Mouse (Mus musculus) midbrain, embryonic 10.5 days (tissue): Measurements from ENCODE around the gene Stk33. TPM values are rescaled to one million over a fixed set of nuclear protein-coding genes. Genes with fewer than 3 reads are reported as not detected.
A peak's percentile ranks its signal among the peaks of the same experiment; 100 is the strongest.
"Not testable (repeated sequence)": the region's sequence is repeated elsewhere in the genome, so short reads cannot be mapped to it uniquely, and the experiment has no call there.

ENCODE experiments used
- DNase-seq: peaks from one replicate; pipeline ENCODE4 v3.0.0-alpha.2; 2017; ENCODE audit warnings: low spot score
- H3K27ac ChIP-seq: fragments of 300-500 bp; sonication (generic); replicated peaks from 2 replicates; pipeline ENCODE4 v1.5.1; 2016; ENCODE audit warnings: mild to moderate bottlenecking
- H3K27me3 ChIP-seq: fragments of 300-500 bp; sonication (generic); 2 replicates; pipeline ENCODE4 v1.6.1; 2016; ENCODE audit warnings: low read depth, mild to moderate bottlenecking; ENCODE audit not compliant: poor library complexity, severe bottlenecking
- H3K36me3 ChIP-seq: fragments of 300-500 bp; sonication (generic); 2 replicates; pipeline ENCODE4 v1.6.1; 2016; ENCODE audit warnings: mild to moderate bottlenecking, moderate library complexity
- H3K4me1 ChIP-seq: fragments of 300-500 bp; sonication (generic); 2 replicates; pipeline ENCODE4 v1.6.1; 2016
- H3K4me3 ChIP-seq: fragments of 300-500 bp; sonication (generic); 2 replicates; pipeline ENCODE4 v1.5.1; 2016; ENCODE audit warnings: mild to moderate bottlenecking, moderate library complexity
- H3K9me3 ChIP-seq: fragments of 300-500 bp; sonication (generic); replicated peaks from 2 replicates; pipeline ENCODE4 v1.6.1; 2016; ENCODE audit warnings: mild to moderate bottlenecking
- WGBS: fragments of 180-500 bp; shearing (Covaris S2); methylation state at CpG from one replicate; pipeline ENCODE4 v1.1.7; 2016; 5-methylcytosine and 5-hydroxymethylcytosine counted together
- polyA plus RNA-seq: library from polyadenylated mRNA; unstranded; fragments of >200 nt; fragmentation: Nextera tagmentation; extraction: Ambion mirVana; gene quantifications from 2 replicates; pipeline ENCODE4 v1.2.1, GENCODE M21; 2016

Gene Stk33
- polyA plus RNA-seq, 1 experiment from 2014 or later: 10.2 TPM

DNA sequence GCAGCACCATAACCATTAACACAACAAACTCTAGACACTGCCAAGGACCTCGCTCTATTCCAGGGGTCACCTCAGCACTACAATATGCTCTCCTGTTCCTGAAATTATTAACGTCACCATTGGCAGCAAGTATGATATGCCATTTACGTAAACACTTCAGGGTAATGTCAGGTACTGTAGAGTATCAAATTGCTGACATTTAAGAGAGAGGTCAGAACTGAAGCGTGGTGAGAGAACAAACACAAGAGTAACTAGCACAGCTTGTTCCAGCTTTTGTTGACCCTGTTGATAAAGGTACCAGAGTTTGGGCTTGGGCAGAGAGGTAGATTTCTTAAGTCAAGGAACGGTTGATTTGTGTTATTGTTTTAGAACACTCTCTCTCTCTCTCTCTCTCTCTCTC, 3.9 kb upstream of the Stk33 start:
- Histone ChIP-seq H3K36me3 (no peaks in the 10 kb centered on the region), H3K4me1 (peaks cover 47% of the 10 kb centered on the region), H3K27me3 (peaks cover 26% of the 10 kb centered on the region), H3K27ac (no peak overlapping the region), H3K9me3 (no peaks in the 10 kb centered on the region), H3K4me3 (no peak overlapping the region)
- 90% methylated on average over 5 of the region's 5 CpGs for WGBS
- DNase-seq: no peak

DNA sequence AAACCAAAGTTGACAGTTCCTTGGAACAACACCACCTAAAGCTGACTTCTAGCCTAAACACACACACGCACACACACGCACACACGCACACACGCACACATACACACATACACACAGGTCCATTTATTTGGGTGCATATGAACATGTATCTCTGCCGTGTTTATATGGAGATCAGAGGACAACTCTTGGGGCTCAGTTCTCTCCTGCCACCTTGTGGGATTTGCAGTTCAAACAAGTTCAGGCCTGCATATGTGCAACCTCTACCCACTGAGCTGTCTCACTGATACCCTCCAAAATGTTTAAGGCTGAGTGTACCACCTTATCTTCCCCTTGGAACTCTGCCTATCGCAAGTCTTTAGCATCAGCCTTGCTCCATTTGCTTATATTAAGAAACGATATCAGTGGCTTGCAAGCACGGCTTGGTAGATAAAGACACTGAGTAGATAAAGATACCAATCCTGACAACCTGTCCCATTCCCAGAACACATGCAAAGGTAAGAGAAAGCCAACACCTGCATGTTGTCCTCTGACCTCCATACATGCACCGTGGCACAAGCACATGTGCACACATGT, 1.9 kb upstream of the Stk33 start:
- H3K27ac ChIP-seq: peak overlapping the region; percentile 97

DNA sequence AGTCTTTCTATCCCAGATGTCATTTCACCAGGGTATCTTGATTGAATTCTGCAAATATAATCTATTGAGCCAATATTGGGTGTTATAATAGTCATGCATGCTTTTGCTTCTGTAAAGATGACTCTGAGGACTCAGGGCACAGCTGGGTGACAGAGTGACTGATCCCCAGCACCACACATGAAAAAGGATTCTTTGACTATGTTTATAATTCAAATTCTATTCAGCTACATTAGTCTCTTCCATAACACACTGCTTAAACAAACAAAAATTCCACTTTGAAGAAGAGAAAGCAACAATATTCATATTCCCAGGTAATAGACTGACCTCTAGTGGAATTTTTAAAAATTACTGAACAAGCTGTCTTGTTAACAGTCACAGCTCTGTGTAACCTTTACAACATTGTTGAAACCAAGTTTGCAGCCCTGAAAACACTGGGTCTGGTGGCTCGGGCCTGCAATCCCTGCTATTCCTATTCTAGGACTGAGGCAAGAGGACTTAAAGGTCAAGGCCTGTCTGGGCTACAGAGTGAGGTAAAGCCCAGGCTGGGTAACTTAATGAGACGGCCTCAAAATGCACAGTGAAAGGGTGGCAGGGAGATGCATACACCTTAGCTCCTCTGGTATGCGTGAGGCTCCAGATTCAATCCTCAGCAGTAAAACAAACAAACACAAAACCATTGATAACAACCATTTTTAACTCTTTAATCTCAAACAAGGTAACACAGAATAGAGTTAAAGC, 14.3 kb downstream of the Stk33 start:
- Histone ChIP-seq H3K36me3 (no peaks in the 10 kb centered on the region), H3K4me1 (no peaks in the 10 kb centered on the region), H3K27me3 (no peaks in the 10 kb centered on the region), H3K27ac (no peak overlapping the region), H3K9me3 (no peaks in the 10 kb centered on the region), H3K4me3 (no peak overlapping the region)
- 69% methylated on average over 3 of the region's 3 CpGs for WGBS
- no peak for DNase-seq

More for the DNA sequence above, 1.9 kb upstream of the Stk33 start:
- H3K9me3 ChIP-seq: no peaks in the 10 kb centered on the region
- 93% methylated on average over 9 of the region's 9 CpGs for WGBS
- DNase-seq: no peak
- peak overlapping the region; percentile 68; the same call in 1 of the 2 replicates for H3K4me3 ChIP-seq
- peaks cover 31% of the 10 kb centered on the region for H3K27me3 ChIP-seq
- H3K4me1 ChIP-seq: peaks cover 49% of the 10 kb centered on the region
- no peaks in the 10 kb centered on the region for H3K36me3 ChIP-seq

DNA sequence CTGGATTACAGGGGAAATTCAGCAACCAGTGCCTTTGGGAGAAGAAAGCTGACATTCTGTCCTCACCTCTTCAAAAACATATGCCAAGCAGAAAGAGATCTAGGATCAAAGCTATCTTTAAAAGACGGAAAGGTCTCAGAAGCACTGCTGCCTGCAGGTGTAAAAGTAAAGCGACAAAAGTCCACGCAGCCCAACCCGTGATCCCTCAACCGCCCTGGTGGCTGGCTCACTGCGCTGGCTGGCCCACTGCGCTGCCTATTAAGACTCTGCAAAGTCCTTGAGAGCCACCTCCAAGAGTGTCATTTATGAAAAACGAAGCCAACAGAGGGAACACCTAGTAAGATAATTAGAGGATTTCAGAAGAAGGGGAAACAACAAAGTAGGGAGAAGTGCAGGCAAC, 16.1 kb downstream of the Stk33 start:
- Histone ChIP-seq H3K4me1 (no peaks in the 10 kb centered on the region), H3K9me3 (no peaks in the 10 kb centered on the region), H3K27ac (no peak overlapping the region), H3K36me3 (no peaks in the 10 kb centered on the region), H3K4me3 (no peak overlapping the region), H3K27me3 (no peaks in the 10 kb centered on the region)
- DNase-seq: no peak
- 85% methylated on average over 8 of the region's 8 CpGs for WGBS

DNA sequence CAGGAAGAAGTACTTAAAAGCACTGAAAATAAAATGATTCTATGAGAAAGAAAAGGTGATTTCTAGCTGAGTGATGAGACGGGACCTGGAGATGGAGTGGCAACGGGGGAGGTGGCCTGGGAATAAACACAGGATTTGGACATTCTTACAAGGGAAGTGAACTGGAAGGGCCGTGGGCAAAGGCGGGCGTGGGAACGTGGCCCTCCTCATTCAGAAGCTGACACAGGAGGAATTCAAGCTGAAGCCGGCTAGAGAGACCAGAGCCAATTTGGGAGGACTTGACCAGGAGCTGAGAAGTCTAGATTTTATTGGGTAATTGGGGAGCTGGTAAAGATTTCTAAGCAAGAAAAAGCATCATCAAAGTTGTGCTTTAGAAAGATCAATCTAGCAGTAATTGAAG, 33.4 kb downstream of the Stk33 start:
- Histone ChIP-seq H3K27me3 (no peaks in the 10 kb centered on the region), H3K27ac (no peak overlapping the region), H3K9me3 (no peaks in the 10 kb centered on the region), H3K4me3 (no peak overlapping the region), H3K4me1 (0 out of 2 replicates have a peak, but pooled peaks cover 7% of the 10 kb centered on the region), H3K36me3 (no peaks in the 10 kb centered on the region)
- DNase-seq: peak; percentile 17
- WGBS: 61% methylated on average over 7 of the region's 7 CpGs

DNA sequence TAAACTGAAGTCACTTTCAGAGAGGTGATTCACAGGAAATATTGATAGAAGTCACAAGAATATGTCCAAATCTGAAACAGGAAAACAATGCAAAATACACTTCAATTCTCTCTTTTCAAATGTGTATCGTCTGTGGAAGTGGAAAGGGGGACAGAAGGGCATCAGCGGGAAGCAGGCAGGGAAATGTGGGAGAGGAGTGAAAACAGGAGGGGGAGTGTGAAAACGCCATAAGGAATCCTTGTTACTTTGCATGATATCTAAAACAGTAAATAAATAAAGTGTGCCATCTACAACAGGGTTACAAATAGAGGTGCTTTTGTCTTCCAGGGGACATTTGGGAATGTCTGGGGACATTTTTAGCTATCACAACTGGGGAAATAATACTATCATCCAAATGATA, 39.6 kb downstream of the Stk33 start:
- no peak for DNase-seq
- WGBS: 71% methylated on average over 3 of the region's 3 CpGs

DNA sequence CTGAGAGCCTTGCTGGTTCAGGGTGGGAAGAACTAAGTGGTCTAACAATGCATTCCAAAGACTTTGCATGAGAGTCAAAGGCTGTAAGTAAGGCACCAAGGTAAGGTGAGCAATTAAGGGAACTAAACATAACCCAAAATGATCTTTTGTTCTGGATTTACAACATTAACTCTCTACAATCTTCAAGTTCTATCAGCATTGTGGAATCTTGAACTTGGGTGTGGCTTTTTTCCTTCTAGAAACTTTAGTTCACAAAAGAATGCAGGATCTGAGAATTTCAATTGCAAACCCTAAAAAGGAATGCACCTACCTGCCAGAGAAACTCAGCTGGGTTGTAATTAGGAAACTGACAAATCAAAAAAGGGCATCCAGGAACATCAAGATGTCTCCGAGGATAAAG, 57.8 kb downstream of the Stk33 start:
- Histone ChIP-seq H3K27ac (no peak overlapping the region), H3K4me1 (no peaks in the 10 kb centered on the region), H3K36me3 (no peaks in the 10 kb centered on the region), H3K9me3 (peaks cover 9% of the 10 kb centered on the region; the same call in 1 of the 2 replicates), H3K4me3 (no peak overlapping the region), H3K27me3 (no peaks in the 10 kb centered on the region)
- whole genome bisulfite sequencing: 81% methylated on average over 1 of the region's 1 CpGs
- DNase-seq: no peak

More for the DNA sequence above, 39.6 kb downstream of the Stk33 start:
- Histone ChIP-seq H3K27me3 (no peaks in the 10 kb centered on the region), H3K27ac (no peak overlapping the region), H3K36me3 (no peaks in the 10 kb centered on the region), H3K4me1 (no peaks in the 10 kb centered on the region), H3K4me3 (no peak overlapping the region), H3K9me3 (no peaks in the 10 kb centered on the region)

DNA sequence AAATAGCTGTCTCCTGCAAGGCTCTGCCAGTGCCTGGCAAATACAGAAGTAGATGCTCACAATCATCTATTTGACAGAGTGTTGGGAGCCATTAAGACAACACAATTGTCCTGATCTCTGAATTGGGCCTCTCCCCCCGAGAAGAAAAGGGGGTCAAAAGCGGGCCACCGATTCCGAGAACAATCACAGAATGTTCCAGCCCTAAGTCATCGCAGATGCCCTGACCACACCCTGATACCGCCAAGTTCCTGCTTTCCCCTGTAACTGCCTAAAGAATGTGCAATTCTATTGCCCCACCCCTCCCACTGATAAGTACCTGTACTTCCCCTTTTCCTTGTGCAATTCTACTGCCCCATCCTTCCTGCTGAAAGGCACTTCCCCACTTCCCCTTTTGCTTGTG, 65.3 kb downstream of the Stk33 start:
- WGBS: 95% methylated on average over 6 of the region's 6 CpGs
- DNase-seq, H3K27me3 ChIP-seq: not testable (repeated sequence)

DNA sequence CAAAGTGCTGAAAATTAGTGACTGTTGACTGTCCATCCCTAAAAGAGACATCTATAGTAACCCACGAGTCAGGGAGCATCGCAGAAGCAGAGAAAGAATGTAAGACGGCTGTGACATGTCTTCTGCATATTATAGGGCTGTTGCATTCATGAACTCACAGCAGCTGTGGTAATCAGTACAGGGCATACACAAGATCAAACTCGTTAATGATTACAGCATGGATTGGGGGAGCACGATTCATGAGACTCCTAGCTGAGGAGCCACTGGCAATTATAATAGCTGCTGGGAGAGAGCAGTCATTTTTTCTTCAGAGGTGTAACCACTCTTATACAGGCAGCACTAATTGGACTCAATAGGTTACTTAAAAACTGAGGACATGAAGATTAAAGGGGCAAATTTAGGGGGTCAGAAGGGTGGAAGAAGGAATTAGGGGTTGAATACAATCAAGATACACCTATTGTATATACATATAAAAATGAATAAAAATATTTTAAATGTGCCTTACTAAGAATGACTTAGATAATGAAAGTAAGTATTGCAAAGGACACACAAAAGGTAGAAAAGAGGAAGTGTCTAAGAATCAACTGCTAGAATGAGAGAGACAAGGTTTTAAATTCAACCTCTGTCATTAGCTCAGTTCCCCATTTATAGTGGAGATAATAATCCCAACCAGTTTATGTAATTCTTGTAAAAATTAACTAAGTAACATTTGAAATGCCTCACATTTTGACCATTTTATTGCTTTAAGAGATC, 80.3 kb downstream of the Stk33 start:
- Histone ChIP-seq H3K27ac (no peak overlapping the region), H3K36me3 (no peaks in the 10 kb centered on the region), H3K4me3 (no peak overlapping the region), H3K4me1 (no peaks in the 10 kb centered on the region), H3K27me3 (no peaks in the 10 kb centered on the region), H3K9me3 (no peaks in the 10 kb centered on the region)
- 87% methylated on average over 5 of the region's 5 CpGs for whole genome bisulfite sequencing
- DNase-seq: no peak

More for the DNA sequence above, 65.3 kb downstream of the Stk33 start:
- not testable (repeated sequence) for H3K9me3 ChIP-seq, H3K4me1 ChIP-seq, H3K4me3 ChIP-seq, H3K36me3 ChIP-seq, H3K27ac ChIP-seq

DNA sequence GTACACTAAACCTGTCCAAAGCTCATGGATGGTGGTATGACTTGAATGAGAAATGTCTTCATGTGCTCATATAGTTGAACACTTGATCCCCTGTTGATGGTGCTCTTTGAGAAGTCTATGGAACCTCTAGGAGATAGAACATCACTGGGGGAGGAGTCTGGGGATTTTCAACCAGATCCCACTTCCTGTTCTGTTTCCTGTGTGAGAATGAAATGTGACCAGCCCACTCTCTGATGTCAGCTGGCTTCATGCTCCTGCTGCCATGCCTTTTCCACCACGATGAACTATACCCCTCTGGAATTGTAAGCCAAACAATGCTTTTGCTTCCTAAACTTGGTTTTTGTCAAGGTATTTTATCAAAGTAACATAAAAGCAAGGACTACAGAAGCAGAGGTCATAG, 81.0 kb downstream of the Stk33 start:
- no peak overlapping the region for H3K27ac ChIP-seq
- DNase-seq: no peak
- H3K27me3 ChIP-seq: no peaks in the 10 kb centered on the region
- H3K9me3 ChIP-seq: no peaks in the 10 kb centered on the region
- no peaks in the 10 kb centered on the region for H3K36me3 ChIP-seq
- WGBS: 94% methylated on average over 1 of the region's 1 CpGs
- H3K4me3 ChIP-seq: no peak overlapping the region
- no peaks in the 10 kb centered on the region for H3K4me1 ChIP-seq

DNA sequence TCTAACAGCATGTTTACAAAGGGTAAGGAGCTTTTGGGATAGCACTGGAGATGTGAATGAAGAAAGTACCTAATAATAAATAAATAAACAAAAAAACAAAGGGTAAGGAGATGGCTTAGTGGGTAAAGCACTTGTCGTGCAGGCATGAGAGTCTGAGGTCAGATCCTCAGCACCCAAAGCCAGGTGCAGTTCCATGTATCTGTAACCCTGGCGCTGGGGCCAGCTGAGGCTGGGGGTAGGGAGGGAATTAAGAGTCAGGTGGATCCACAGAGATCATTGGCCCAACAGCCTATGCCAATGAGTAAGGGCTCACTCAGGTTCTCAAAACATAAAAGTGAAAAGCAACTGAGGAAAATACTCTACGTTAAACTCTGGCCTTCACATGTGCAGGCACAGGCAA, 91.6 kb downstream of the Stk33 start:
- no peaks in the 10 kb centered on the region for H3K4me1 ChIP-seq
- 81% methylated on average over 3 of the region's 3 CpGs for WGBS
- no peaks in the 10 kb centered on the region for H3K36me3 ChIP-seq
- H3K27me3 ChIP-seq: no peaks in the 10 kb centered on the region
- no peak overlapping the region for H3K4me3 ChIP-seq
- DNase-seq: no peak
- H3K9me3 ChIP-seq: no peaks in the 10 kb centered on the region
- no peak overlapping the region for H3K27ac ChIP-seq

DNA sequence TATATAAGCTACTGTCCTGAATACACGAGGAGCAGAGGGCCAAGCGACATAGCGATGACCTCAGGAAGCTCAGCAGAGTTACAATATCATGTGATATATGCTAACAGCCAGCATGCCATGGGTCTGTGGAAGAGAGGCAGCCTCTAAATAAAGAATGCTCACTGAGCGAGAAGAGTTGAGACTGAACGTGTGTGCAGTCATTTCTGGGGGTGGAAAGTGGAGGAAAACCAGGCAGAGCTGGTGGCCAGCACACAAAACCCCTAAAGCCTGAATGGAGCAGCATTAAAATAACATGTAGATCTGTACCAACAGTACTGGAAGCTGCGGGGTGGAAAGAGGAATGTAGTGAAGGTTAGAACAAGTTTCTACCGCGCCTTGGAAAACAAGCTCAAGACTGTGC, 107.2 kb downstream of the Stk33 start:
- WGBS: 93% methylated on average over 8 of the region's 8 CpGs
- DNase-seq: no peak
- H3K36me3 ChIP-seq: no peaks in the 10 kb centered on the region
- no peak overlapping the region for H3K4me3 ChIP-seq
- H3K9me3 ChIP-seq: no peaks in the 10 kb centered on the region
- no peaks in the 10 kb centered on the region for H3K27me3 ChIP-seq
- H3K4me1 ChIP-seq: no peaks in the 10 kb centered on the region
- H3K27ac ChIP-seq: no peak overlapping the region

DNA sequence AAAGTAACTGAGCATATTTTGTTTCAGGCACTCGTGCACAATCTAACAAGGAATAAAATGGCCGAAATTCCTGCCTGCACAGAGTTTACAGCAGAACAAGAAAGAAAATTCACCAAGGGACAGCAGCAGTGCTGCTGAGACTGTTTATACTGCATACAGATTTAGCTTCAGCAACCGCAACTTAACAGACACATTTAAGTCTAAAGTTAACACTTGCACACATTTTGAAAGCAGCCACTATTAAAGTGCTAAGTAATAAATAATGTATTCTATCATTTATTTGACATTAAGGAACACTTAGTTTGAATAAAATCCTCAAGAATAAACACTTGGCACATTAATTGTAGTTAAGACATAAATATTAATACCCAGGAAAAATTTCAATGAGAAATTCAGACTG, 110.1 kb downstream of the Stk33 start:
- Histone ChIP-seq H3K9me3 (no peaks in the 10 kb centered on the region), H3K36me3 (no peaks in the 10 kb centered on the region), H3K4me3 (no peak overlapping the region), H3K27ac (no peak overlapping the region), H3K27me3 (no peaks in the 10 kb centered on the region), H3K4me1 (no peaks in the 10 kb centered on the region)
- DNase-seq: no peak
- WGBS: 87% methylated on average over 3 of the region's 3 CpGs
